Mouse (Mus musculus) ES-Bruce4 (cell line): ENCODE data around the gene Prm1.

Source experiments
- CTCF ChIP-seq: IDR thresholded peaks from one replicate; pipeline ENCODE4 v1.8.1; 2011; ENCODE audit warnings: low read depth, low read length
- POLR2A ChIP-seq: IDR thresholded peaks from one replicate; pipeline ENCODE4 v1.8.1; 2011; ENCODE audit warnings: low read length; ENCODE audit not compliant: insufficient read depth

DNA sequence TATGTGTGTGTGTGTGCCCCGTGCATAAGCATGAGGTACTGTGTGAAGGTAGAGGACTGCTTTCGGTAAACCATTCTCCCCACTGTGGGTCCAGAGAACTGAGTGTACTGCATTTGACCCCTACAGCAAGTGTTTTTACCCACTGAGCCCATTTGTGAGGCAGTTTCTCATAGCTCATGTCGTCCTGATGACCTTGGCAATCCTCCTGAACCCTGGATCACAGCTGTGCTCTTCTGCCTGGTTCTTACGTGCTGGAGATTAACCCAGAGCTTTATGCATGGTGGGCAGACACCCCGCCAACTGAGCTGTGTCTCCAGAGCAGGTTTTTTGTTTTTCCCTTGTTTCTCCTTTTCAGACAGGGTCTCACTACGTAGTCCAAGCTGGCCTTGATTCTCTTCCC, 40.3 kb upstream of the Prm1 start:
- TF ChIP-seq CTCF (no peak), POLR2A (no peak)
